Mouse (Mus musculus): ENCODE data around the gene Gm3532.
"Not testable (repeated sequence)": the region's sequence is repeated elsewhere in the genome, so short reads cannot be mapped to it uniquely, and the experiment has no call there.

DNA sequence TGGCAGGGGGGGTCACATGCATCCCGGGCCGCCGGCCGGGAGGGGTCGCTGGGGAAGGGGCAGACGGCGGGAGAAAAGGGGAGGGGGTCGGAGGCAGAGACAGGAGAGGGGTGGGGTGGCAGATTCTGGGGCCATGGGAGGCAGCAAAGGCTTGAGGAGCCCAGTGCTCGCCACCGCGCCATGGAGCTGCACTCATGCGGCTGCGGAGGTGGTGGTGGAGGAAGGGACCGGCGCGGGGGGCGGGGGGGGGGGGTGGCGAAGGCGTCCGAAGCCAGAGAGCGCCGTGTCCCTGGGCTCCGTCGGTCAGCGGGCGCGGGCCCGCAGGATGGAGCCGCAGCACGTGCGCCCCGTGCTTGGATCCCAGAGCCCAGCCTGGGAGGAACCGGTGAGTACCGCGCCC lies 36.9 kb upstream of the Gm3532 start, which contains the start of gene Gm3488:
- TF ChIP-seq POLR2A (IDR thresholded peaks at IDR 0.05; ENCODE audit: borderline replicate concordance, control insufficient read depth, low read depth, low read length); CTCF (IDR thresholded peaks at IDR 0.05; ENCODE audit: control insufficient read depth, insufficient read depth, low read length): not testable (repeated sequence)

Data from bone marrow, adult 2 months (tissue).